Mouse (Mus musculus) left cerebral cortex, postnatal 4 days (tissue): ENCODE data around the gene Gnb5. TPM values are rescaled to one million over a fixed set of nuclear protein-coding genes. Genes with fewer than 3 reads are reported as not detected.
A peak's percentile ranks its signal among the peaks of the same experiment; 100 is the strongest.

Experiments used
- DNase-seq: peaks from one replicate; pipeline ENCODE4 v3.0.0-alpha.2; 2022
- intact Hi-C: fragments of 180-260 bp; cut with DNase I; formaldehyde crosslinking; loops from one replicate; pipeline ENCODE4 v1.15.1; 2025
- total RNA-seq, 2 experiments: library from RNA; stranded (reverse); gene quantifications; 2 replicates each; pipeline ENCODE4 v1.2.3; 2021

The Gnb5 gene
- 10 to 100 TPM; 74.6 to 78.1 TPM for total RNA-seq

- DNase-seq: peak; percentile 68
Measured at GRCm38 (mm10) chr9:75306126-75306898, at the start of gene Gnb5. Gene Gnb5 (plus strand): TSS chr9:75306288.

GRCm38 (mm10) chr9:75258792-75259191, 47.3 kb upstream of the Gnb5 start:
- intact Hi-C loops: no loop called here
- no peak for DNase-seq

More at GRCm38 (mm10) chr9:75306126-75306898, at the start of gene Gnb5:
- intact Hi-C loops: no loop called here

GRCm38 (mm10) chr9:75259656-75260055, 46.4 kb upstream of the Gnb5 start:
- intact Hi-C loops: loop anchor here (10.0 kb wide), 2 partner anchors 215 to 345 kb away; no protein-coding TSS in a partner anchor
- no peak for DNase-seq

GRCm38 (mm10) chr9:75261332-75261872, 44.7 kb upstream of the Gnb5 start:
- peak; percentile 19 for DNase-seq
- intact Hi-C loops: loop anchor here (10.0 kb wide), 2 partner anchors 217 to 347 kb away; no protein-coding TSS in a partner anchor

- intact Hi-C loops: loop anchor here (10.0 kb wide), 2 partner anchors 218 to 348 kb away; no protein-coding TSS in a partner anchor
- no peak for DNase-seq
Measured at GRCm38 (mm10) chr9:75262235-75262826, 43.8 kb upstream of the Gnb5 start.

- intact Hi-C loops: loop anchor here (10.0 kb wide), 2 partner anchors 219 to 349 kb away; no protein-coding TSS in a partner anchor
- DNase-seq: no peak
Measured at GRCm38 (mm10) chr9:75264008-75264718, 41.9 kb upstream of the Gnb5 start.

- DNase-seq: no peak
- intact Hi-C loops: loop anchor here (10.0 kb wide), 2 partner anchors 222 to 352 kb away; no protein-coding TSS in a partner anchor
Measured at GRCm38 (mm10) chr9:75267147-75267546, 38.9 kb upstream of the Gnb5 start.

GRCm38 (mm10) chr9:75270382-75270781, 35.7 kb upstream of the Gnb5 start:
- DNase-seq: no peak
- intact Hi-C loops: no loop called here

- DNase-seq: no peak
- intact Hi-C loops: no loop called here
Measured at GRCm38 (mm10) chr9:75271539-75271938, 34.5 kb upstream of the Gnb5 start.

GRCm38 (mm10) chr9:75273646-75274045, 32.4 kb upstream of the Gnb5 start:
- DNase-seq: no peak
- intact Hi-C loops: no loop called here

GRCm38 (mm10) chr9:75274486-75274885, 31.6 kb upstream of the Gnb5 start:
- intact Hi-C loops: no loop called here
- no peak for DNase-seq

GRCm38 (mm10) chr9:75275051-75275450, 31.0 kb upstream of the Gnb5 start:
- intact Hi-C loops: no loop called here

GRCm38 (mm10) chr9:75280814-75281213, 25.3 kb upstream of the Gnb5 start:
- intact Hi-C loops: loop anchor here (5.0 kb wide), 1 partner anchor 231 kb away; no protein-coding TSS in a partner anchor
- peak; percentile 53 for DNase-seq

More at GRCm38 (mm10) chr9:75275051-75275450, 31.0 kb upstream of the Gnb5 start:
- no peak for DNase-seq

- intact Hi-C loops: loop anchor here (5.0 kb wide), 1 partner anchor 230 kb away; no protein-coding TSS in a partner anchor
Measured at GRCm38 (mm10) chr9:75282179-75282578, 23.9 kb upstream of the Gnb5 start.

GRCm38 (mm10) chr9:75282830-75283229, 23.3 kb upstream of the Gnb5 start:
- peak; percentile 55 for DNase-seq
- intact Hi-C loops: loop anchor here (5.0 kb wide), 1 partner anchor 229 kb away; no protein-coding TSS in a partner anchor

More at GRCm38 (mm10) chr9:75282179-75282578, 23.9 kb upstream of the Gnb5 start:
- DNase-seq: no peak

- DNase-seq: no peak
- intact Hi-C loops: loop anchor here (5.0 kb wide), 1 partner anchor 229 kb away; no protein-coding TSS in a partner anchor
Measured at GRCm38 (mm10) chr9:75283636-75284035, 22.5 kb upstream of the Gnb5 start.

- intact Hi-C loops: no loop called here
Measured at GRCm38 (mm10) chr9:75285363-75285762, 20.7 kb upstream of the Gnb5 start.

GRCm38 (mm10) chr9:75287636-75288035, 18.5 kb upstream of the Gnb5 start:
- DNase-seq: no peak
- intact Hi-C loops: no loop called here

More at GRCm38 (mm10) chr9:75285363-75285762, 20.7 kb upstream of the Gnb5 start:
- no peak for DNase-seq

- intact Hi-C loops: no loop called here
- DNase-seq: no peak
Measured at GRCm38 (mm10) chr9:75289545-75289944, 16.5 kb upstream of the Gnb5 start.

- no peak for DNase-seq
- intact Hi-C loops: no loop called here
Measured at GRCm38 (mm10) chr9:75299342-75299741, 6.7 kb upstream of the Gnb5 start.
